Mouse (Mus musculus): ENCODE results near the gene Gan.

- TF ChIP-seq POLR2AphosphoS5 (IDR thresholded peaks at IDR 0.05; ENCODE audit: insufficient replicate concordance, low read depth, low read length) (no peak), CTCF (IDR thresholded peaks at IDR 0.05; ENCODE audit: low read depth, low read length) (no peak)
Measured at GRCm38 (mm10) chr8:117121277-117121676, 36.7 kb upstream of the Gan start.

All from G1E (cell line).